Mouse (Mus musculus): Measurements from ENCODE around the gene Krtap16-3. TPM values are rescaled to one million over a fixed set of nuclear protein-coding genes. Genes with fewer than 3 reads are reported as not detected.

Krtap16-3 gene
- total RNA-seq (2021), result not detected
- long read RNA-seq, experiment 1, result 0 reads
- long read RNA-seq, experiment 2, result 0 reads

- no peak for DNase-seq
Measured at GRCm38 (mm10) chr16:88962773-88963172, at the start of gene Krtap16-3. Gene Krtap16-3, minus strand, starts transcription at chr16:88962873.

GRCm38 (mm10) chr16:89010659-89011058, 48.0 kb upstream of the Krtap16-3 start, which contains the start of gene Krtap22-2:
Gene Krtap22-2, minus strand, starts transcription at chr16:89010759.
- DNase-seq, result no peak

GRCm38 (mm10) chr16:88941106-88941505, 21.6 kb downstream of the Krtap16-3 start:
- DNase-seq, result no peak

- DNase-seq, result peak; percentile 4
Measured at GRCm38 (mm10) chr16:88938252-88938651, 24.4 kb downstream of the Krtap16-3 start.

GRCm38 (mm10) chr16:88932165-88932564, 30.5 kb downstream of the Krtap16-3 start, which contains the start of gene Krtap19-9b:
Gene Krtap19-9b, minus strand, starts transcription at chr16:88932265.
- DNase-seq, result no peak

Other genes starting within 250 kb of the Krtap16-3 start
- not detected for gene Krtap13-1, start 234.0 kb downstream of the Krtap16-3 start, total RNA-seq (2021)
- not detected for gene Krtap13, start 211.2 kb downstream of the Krtap16-3 start, total RNA-seq (2021)
- not detected for gene 2310034C09Rik, start 204.0 kb downstream of the Krtap16-3 start, total RNA-seq (2021)
- gene 2310057N15Rik, start 188.7 kb downstream of the Krtap16-3 start, total RNA-seq (2021), result not detected
- gene Gm5965, start 185.0 kb downstream of the Krtap16-3 start, total RNA-seq (2021), result not detected
- not detected for gene Gm20741, start 150.7 kb downstream of the Krtap16-3 start, total RNA-seq (2021)
- not detected for gene Krtap15, start 142.7 kb downstream of the Krtap16-3 start, total RNA-seq (2021)
- not detected for gene Krtap14, start 136.7 kb downstream of the Krtap16-3 start, total RNA-seq (2021)
- gene Krtap19-1, start 93.5 kb downstream of the Krtap16-3 start, total RNA-seq (2021), result not detected
- not detected for gene Krtap19-2, start 88.6 kb downstream of the Krtap16-3 start, total RNA-seq (2021)
- not detected for gene Krtap19-3, start 84.8 kb downstream of the Krtap16-3 start, total RNA-seq (2021)
- not detected for gene Krtap19-4, start 77.8 kb downstream of the Krtap16-3 start, total RNA-seq (2021)
- not detected for gene Krtap19-5, start 66.4 kb downstream of the Krtap16-3 start, total RNA-seq (2021)
- gene Krtap19-9b, start 30.6 kb downstream of the Krtap16-3 start, total RNA-seq (2021), result not detected
- not detected for gene Krtap22-2, start 47.9 kb upstream of the Krtap16-3 start, total RNA-seq (2021)
- not detected for gene Gm10229, start 52.4 kb upstream of the Krtap16-3 start, total RNA-seq (2021)
- gene Krtap6-1, start 68.8 kb upstream of the Krtap16-3 start, total RNA-seq (2021), result not detected
- gene Gm10228, start 78.6 kb upstream of the Krtap16-3 start, total RNA-seq (2021), result not detected
- gene Krtap6-5, start 85.0 kb upstream of the Krtap16-3 start, total RNA-seq (2021), result not detected
- gene 1110025L11Rik, start 101.1 kb upstream of the Krtap16-3 start, total RNA-seq (2021), result not detected
- not detected for gene Krtap6-3, start 121.1 kb upstream of the Krtap16-3 start, total RNA-seq (2021)
- gene Gm6358, start 178.0 kb upstream of the Krtap16-3 start, total RNA-seq (2021), result not detected
- not detected for gene Gm10061, start 188.2 kb upstream of the Krtap16-3 start, total RNA-seq (2021)
- not detected for gene Gm9789, start 195.1 kb upstream of the Krtap16-3 start, total RNA-seq (2021)
- gene Gm7735, start 206.6 kb upstream of the Krtap16-3 start, total RNA-seq (2021), result not detected
- gene 1110057P08Rik, start 211.9 kb upstream of the Krtap16-3 start, total RNA-seq (2021), result not detected
- gene Krtap20-2, start 243.0 kb upstream of the Krtap16-3 start, total RNA-seq (2021), result not detected